9 mouse cellular contexts compared by ENCODE assay signal in genomic region chr13:104805681-104806080, GRCm38 (mm10). TPM values are rescaled to one million over a fixed set of nuclear protein-coding genes. Genes with fewer than 3 reads are reported as not detected.
DNase-seq lines count a peak whose midpoint lies in the region; ATAC-seq and TF ChIP-seq lines count a peak whose summit lies in the region.
"Had no signal": no experiment of that assay in that cellular context is flagged by ENCODE, and none has a peak within 500 bp of the region (broad histone marks: within the 10 kb centered on the region; RNA-seq: fewer than 3 reads in every experiment).

No protein-coding gene starts in this region.

- no peaks in the 10 kb centered on the region for H3K27me3 ChIP-seq in embryonic facial prominence, embryonic 11.5 days (ENCODE audit: control insufficient read depth, insufficient read depth, low read length)
- H3K27me3 ChIP-seq in embryonic facial prominence, embryonic 10.5 days (replicated peaks; ENCODE audit: low read depth, poor library complexity, severe bottlenecking): no peaks in the 10 kb centered on the region
- H3K27me3 ChIP-seq in limb, embryonic 14.5 days (ENCODE audit: control insufficient read depth, insufficient read depth, low read length): no peaks in the 10 kb centered on the region
- no peaks in the 10 kb centered on the region for H3K27me3 ChIP-seq in limb, embryonic 10.5 days (ENCODE audit: low read depth, poor library complexity, severe bottlenecking)
- H3K27me3 ChIP-seq in heart, embryonic 10.5 days (ENCODE audit: insufficient read depth, poor library complexity, severe bottlenecking): no peaks in the 10 kb centered on the region

- 62% methylated on average over 3 of the region's 3 CpGs for WGBS in embryonic facial prominence, embryonic 11.5 days
- 61% methylated on average over 3 of the region's 3 CpGs for WGBS in embryonic facial prominence, embryonic 10.5 days
- WGBS in limb, embryonic 14.5 days: 60% methylated on average over 3 of the region's 3 CpGs
- WGBS in limb, embryonic 10.5 days: 63% methylated on average over 3 of the region's 3 CpGs
- 53% methylated on average over 3 of the region's 3 CpGs for WGBS in heart, embryonic 10.5 days

- no peaks in the 10 kb centered on the region for H3K36me3 ChIP-seq in embryonic facial prominence, embryonic 11.5 days (replicated peaks; ENCODE audit: control insufficient read depth, insufficient read depth, low read depth, low read length)
- peaks cover 46% of the 10 kb centered on the region for H3K36me3 ChIP-seq in embryonic facial prominence, embryonic 10.5 days (replicated peaks)
- peaks cover 46% of the 10 kb centered on the region for H3K36me3 ChIP-seq in limb, embryonic 14.5 days (ENCODE audit: control insufficient read depth, insufficient read depth, low read length)
- H3K36me3 ChIP-seq in limb, embryonic 10.5 days: peaks cover 45% of the 10 kb centered on the region
- H3K36me3 ChIP-seq in heart, embryonic 10.5 days: peaks cover 41% of the 10 kb centered on the region

- no peak for ATAC-seq in embryonic facial prominence, embryonic 11.5 days (replicated peaks; ENCODE audit: insufficient number of reproducible peaks, low FRiP score, low TSS enrichment, low read depth)
- ATAC-seq in limb, embryonic 14.5 days (ENCODE audit: low FRiP score, low read depth): no peak

- H3K4me2 ChIP-seq in embryonic facial prominence, embryonic 11.5 days (ENCODE audit: low read depth, low read length): no peak overlapping the region
- no peak overlapping the region for H3K4me2 ChIP-seq in limb, embryonic 14.5 days (replicated peaks; ENCODE audit: low read depth, low read length, severe bottlenecking)

- TF ChIP-seq POLR2A in limb, embryonic 14.5 days (IDR thresholded peaks at IDR 0.05; ENCODE audit: borderline replicate concordance, extremely low read depth, insufficient read depth, insufficient read length): no peak

- no peak overlapping the region for H3K4me3 ChIP-seq in embryonic facial prominence, embryonic 11.5 days (ENCODE audit: low read depth, low read length)
- no peak overlapping the region for H3K4me3 ChIP-seq in embryonic facial prominence, embryonic 10.5 days
- no peak overlapping the region for H3K4me3 ChIP-seq in limb, embryonic 14.5 days (replicated peaks; ENCODE audit: low read length)
- no peak overlapping the region for H3K4me3 ChIP-seq in limb, embryonic 10.5 days
- no peak overlapping the region for H3K4me3 ChIP-seq in heart, embryonic 10.5 days

- no peaks in the 10 kb centered on the region for H3K9me3 ChIP-seq in embryonic facial prominence, embryonic 11.5 days (replicated peaks; ENCODE audit: control insufficient read depth, low read length)
- H3K9me3 ChIP-seq in embryonic facial prominence, embryonic 10.5 days: no peaks in the 10 kb centered on the region
- H3K9me3 ChIP-seq in limb, embryonic 14.5 days (ENCODE audit: control insufficient read depth, low read length): no peaks in the 10 kb centered on the region
- H3K9me3 ChIP-seq in limb, embryonic 10.5 days (replicated peaks): no peaks in the 10 kb centered on the region
- H3K9me3 ChIP-seq in heart, embryonic 10.5 days: no peaks in the 10 kb centered on the region

- no peak overlapping the region for H3K27ac ChIP-seq in embryonic facial prominence, embryonic 11.5 days (replicated peaks; ENCODE audit: low read depth, low read length)
- no peak overlapping the region for H3K27ac ChIP-seq in embryonic facial prominence, embryonic 10.5 days (replicated peaks)
- no peak overlapping the region for H3K27ac ChIP-seq in limb, embryonic 14.5 days (replicated peaks; ENCODE audit: low read depth, low read length)
- no peak overlapping the region for H3K27ac ChIP-seq in limb, embryonic 10.5 days
- no peak overlapping the region for H3K27ac ChIP-seq in heart, embryonic 10.5 days

- DNase-seq in embryonic facial prominence, embryonic 11.5 days (ENCODE audit: low spot score): peak; percentile 80
- DNase-seq in embryonic facial prominence, embryonic 10.5 days (ENCODE audit: low spot score): no peak
- DNase-seq in limb, embryonic 14.5 days (ENCODE audit: low spot score): peak; percentile 81
- no peak for DNase-seq in limb, embryonic 10.5 days (ENCODE audit: low spot score)
- DNase-seq in ZHBTc4 (ENCODE audit: low read depth, low spot score): peak; percentile 73
- DNase-seq in lung, postnatal 36 days: peak; percentile 44
- no peak for DNase-seq in adrenal gland, postnatal 4 days (ENCODE audit: low spot score in 2 of 2)
- no peak for DNase-seq in heart, embryonic 10.5 days (ENCODE audit: low spot score)

- no peak overlapping the region for H3K9ac ChIP-seq in embryonic facial prominence, embryonic 11.5 days (replicated peaks; ENCODE audit: low read length)
- no peak overlapping the region for H3K9ac ChIP-seq in limb, embryonic 14.5 days (ENCODE audit: low read depth, low read length, severe bottlenecking)

- H3K4me1 ChIP-seq in embryonic facial prominence, embryonic 11.5 days (ENCODE audit: control insufficient read depth, insufficient read depth, low read length): no peaks in the 10 kb centered on the region
- no peaks in the 10 kb centered on the region for H3K4me1 ChIP-seq in embryonic facial prominence, embryonic 10.5 days
- H3K4me1 ChIP-seq in limb, embryonic 14.5 days (ENCODE audit: control insufficient read depth, insufficient read depth, low read length): no peaks in the 10 kb centered on the region
- H3K4me1 ChIP-seq in limb, embryonic 10.5 days: no peaks in the 10 kb centered on the region
- no peaks in the 10 kb centered on the region for H3K4me1 ChIP-seq in heart, embryonic 10.5 days

RNA-seq across cellular contexts. Expression of gene Cwc27, which starts 11.3 kb away (rescaled TPM):
- 32.8 and 34.0 TPM in 2 replicates for polyA plus RNA-seq in embryonic facial prominence, embryonic 11.5 days (2014; fragmentation: Nextera tagmentation; extraction: Ambion mirVana)
- polyA plus RNA-seq in embryonic facial prominence, embryonic 10.5 days (2016; fragmentation: Nextera tagmentation; extraction: Ambion mirVana): 33.3 and 36.2 TPM in 2 replicates
- polyA plus RNA-seq in limb, embryonic 14.5 days (2012; rRNA removed): 10.3 and 14.9 TPM in 2 replicates
- polyA plus RNA-seq in limb, embryonic 14.5 days (2014; fragmentation: Nextera tagmentation; extraction: Ambion mirVana): 24.4 and 25.2 TPM in 2 replicates
- 31.0 and 33.3 TPM in 2 replicates for polyA plus RNA-seq in limb, embryonic 10.5 days (2016; fragmentation: Nextera tagmentation; extraction: Ambion mirVana)
- total RNA-seq in adrenal gland, postnatal 4 days (2021): 10 to 100 TPM; 22.7 to 24.1 TPM
- 21.4 and 29.7 TPM in 2 replicates for polyA plus RNA-seq in heart, embryonic 10.5 days (2016; fragmentation: Nextera tagmentation; extraction: Ambion mirVana)

RNA-seq across cellular contexts. Expression of gene Srek1ip1, which starts 13.4 kb away (rescaled TPM):
- 24.2 and 24.3 TPM in 2 replicates for polyA plus RNA-seq in embryonic facial prominence, embryonic 11.5 days (2014; fragmentation: Nextera tagmentation; extraction: Ambion mirVana)
- 18.7 and 18.8 TPM in 2 replicates for polyA plus RNA-seq in embryonic facial prominence, embryonic 10.5 days (2016; fragmentation: Nextera tagmentation; extraction: Ambion mirVana)
- polyA plus RNA-seq in limb, embryonic 14.5 days (2012; rRNA removed): 24.7 and 25.9 TPM in 2 replicates
- 20.6 and 24.8 TPM in 2 replicates for polyA plus RNA-seq in limb, embryonic 14.5 days (2014; fragmentation: Nextera tagmentation; extraction: Ambion mirVana)
- polyA plus RNA-seq in limb, embryonic 10.5 days (2016; fragmentation: Nextera tagmentation; extraction: Ambion mirVana): 17.4 TPM in 2 replicates
- total RNA-seq in adrenal gland, postnatal 4 days (2021): 10 to 100 TPM; 23.2 to 25.3 TPM
- polyA plus RNA-seq in heart, embryonic 10.5 days (2016; fragmentation: Nextera tagmentation; extraction: Ambion mirVana): 14.5 and 16.1 TPM in 2 replicates

RNA-seq across cellular contexts. Expression of gene Shisal2b, which starts 58.0 kb away (rescaled TPM):
- 0.35 and 0.47 TPM in 2 replicates for polyA plus RNA-seq in embryonic facial prominence, embryonic 11.5 days (2014; fragmentation: Nextera tagmentation; extraction: Ambion mirVana)
- polyA plus RNA-seq in embryonic facial prominence, embryonic 10.5 days (2016; fragmentation: Nextera tagmentation; extraction: Ambion mirVana): 0.33 and 0.41 TPM in 2 replicates
- 0.27 and 0.55 TPM in 2 replicates for polyA plus RNA-seq in limb, embryonic 14.5 days (2012; rRNA removed)
- polyA plus RNA-seq in limb, embryonic 14.5 days (2014; fragmentation: Nextera tagmentation; extraction: Ambion mirVana): 0.65 and 0.96 TPM in 2 replicates
- 0.10 and 0.11 TPM in 2 replicates for polyA plus RNA-seq in limb, embryonic 10.5 days (2016; fragmentation: Nextera tagmentation; extraction: Ambion mirVana)
- total RNA-seq in adrenal gland, postnatal 4 days (2021): not detected
- polyA plus RNA-seq in heart, embryonic 10.5 days (2016; fragmentation: Nextera tagmentation; extraction: Ambion mirVana): 0.15 and 0.20 TPM in 2 replicates
- polyA plus RNA-seq: liver, embryonic 16.5 days had no signal

Comparison
In these comparisons a context has a peak if more than half of its experiments do, and no peak if none do; other contexts are left out.
1. DNase-seq: peak in embryonic facial prominence, embryonic 11.5 days (single experiment), limb, embryonic 14.5 days (single experiment), ZHBTc4 (single experiment) and lung, postnatal 36 days (single experiment); none in embryonic facial prominence, embryonic 10.5 days (single experiment), limb, embryonic 10.5 days (single experiment), adrenal gland, postnatal 4 days (0 of 2) and heart, embryonic 10.5 days (single experiment).